Mouse (Mus musculus): ENCODE measurements around the gene Spats2l.

The Spats2l gene

DNA sequence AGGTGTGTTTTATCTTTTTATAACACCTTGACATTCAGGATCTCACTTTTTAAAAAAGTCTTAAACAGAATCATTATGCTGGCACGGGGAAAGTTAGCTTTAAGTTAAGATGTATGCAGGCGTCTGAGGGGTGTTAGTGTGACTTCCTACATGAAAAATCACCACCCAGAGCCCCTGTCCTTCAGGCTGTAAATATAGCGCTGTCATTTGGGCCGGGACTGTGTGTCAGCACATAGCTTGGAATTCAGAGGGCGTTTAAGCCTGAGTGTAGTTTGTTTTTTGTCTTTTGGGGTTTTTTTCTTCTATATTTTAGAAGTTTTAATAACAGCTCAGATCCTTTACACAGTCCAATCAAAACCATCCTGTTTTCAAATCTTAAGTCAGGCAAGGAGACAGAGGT, 115.8 kb downstream of the Spats2l start:
- 55% methylated on average over 5 of the region's 5 CpGs for WGBS

DNA sequence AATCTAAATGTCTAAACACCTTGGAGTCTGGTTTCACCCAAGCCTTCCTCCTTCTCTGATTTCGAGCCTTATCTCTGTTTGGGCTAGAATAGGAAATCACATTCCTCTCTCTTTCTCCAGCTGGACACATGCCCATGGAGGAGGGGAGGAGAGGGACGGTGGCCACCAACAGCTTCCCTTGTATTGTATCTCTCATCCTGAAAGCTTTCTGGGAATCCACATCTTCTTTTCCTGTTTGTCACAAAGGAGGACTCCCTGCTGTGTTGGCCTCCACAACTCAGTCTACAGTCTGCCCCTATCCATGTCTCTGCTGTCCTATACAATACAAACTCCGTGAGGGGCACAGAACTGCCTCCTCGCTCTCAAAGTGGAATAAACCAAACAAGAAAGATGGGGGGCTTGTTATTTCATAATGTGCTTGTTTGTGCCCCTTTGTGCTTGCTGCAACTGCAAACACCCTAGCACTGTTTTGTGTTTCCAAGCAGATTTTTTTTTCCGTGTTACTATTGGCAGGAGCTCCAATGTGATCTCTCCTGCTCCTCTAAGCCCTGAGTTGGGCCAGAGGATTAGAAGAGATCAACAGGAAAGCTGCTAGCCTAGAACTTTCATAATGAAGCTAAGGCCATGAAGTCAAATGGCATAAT, 116.4 kb downstream of the Spats2l start:
- WGBS: 42% methylated on average over 5 of the region's 5 CpGs

DNA sequence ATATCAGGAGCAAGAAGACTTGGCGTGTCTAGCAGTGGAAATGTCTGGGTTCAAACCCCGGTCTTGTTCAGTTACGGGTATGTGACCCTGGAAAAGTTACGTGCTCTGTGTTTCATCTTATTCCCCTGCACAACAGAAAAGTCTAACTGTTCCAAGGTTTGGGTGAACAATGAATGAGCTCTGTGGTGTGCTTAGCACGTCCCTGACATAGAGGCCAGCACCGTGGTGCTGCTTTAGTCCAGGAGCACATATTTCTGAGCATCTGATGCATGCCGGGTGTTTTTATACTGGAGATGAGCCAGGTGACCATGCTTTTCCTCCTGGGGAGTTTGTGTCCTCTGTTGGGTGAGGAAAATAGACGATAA, 116.9 kb downstream of the Spats2l start:
- WGBS: 64% methylated on average over 8 of the region's 8 CpGs

DNA sequence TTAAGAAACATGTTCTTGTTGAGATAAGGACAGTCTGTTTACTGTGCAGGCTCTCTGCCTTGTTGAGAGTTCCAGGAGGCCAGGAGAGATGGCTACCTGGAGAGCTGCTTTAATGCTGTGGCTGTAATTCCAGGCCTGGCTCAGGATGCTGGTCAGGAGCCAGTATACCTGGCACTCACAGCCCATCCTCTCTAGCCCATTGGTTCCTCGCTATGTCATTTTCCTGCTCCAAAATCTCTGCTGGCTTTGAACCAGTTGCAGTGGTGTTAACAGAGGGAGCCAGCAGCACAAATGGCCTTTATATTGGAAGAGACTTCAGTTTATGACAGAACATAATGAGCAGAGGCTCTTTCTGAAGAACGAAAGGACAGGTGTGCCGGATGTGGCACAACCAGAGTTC, 127.5 kb downstream of the Spats2l start:
- WGBS: 73% methylated on average over 3 of the region's 3 CpGs

DNA sequence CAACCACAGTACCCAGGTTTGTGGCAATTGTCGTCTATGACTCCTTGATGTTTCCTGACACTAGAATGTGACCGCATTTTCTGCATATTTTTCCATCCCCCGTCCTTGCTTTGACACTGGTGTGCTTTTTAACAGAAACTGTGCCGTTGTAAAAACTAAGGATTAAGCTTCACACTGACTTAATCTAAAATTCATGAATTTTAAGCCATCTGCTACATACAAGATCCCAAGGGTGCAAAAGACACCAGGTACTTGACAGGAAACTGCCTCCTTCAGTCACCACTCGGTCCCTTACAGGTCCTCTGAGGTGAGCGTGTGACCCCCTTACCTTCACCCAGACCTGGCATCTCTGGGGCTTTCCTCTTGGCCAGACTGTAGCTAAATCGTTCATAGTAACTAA, 129.8 kb downstream of the Spats2l start:
- 58% methylated on average over 7 of the region's 7 CpGs for WGBS

DNA sequence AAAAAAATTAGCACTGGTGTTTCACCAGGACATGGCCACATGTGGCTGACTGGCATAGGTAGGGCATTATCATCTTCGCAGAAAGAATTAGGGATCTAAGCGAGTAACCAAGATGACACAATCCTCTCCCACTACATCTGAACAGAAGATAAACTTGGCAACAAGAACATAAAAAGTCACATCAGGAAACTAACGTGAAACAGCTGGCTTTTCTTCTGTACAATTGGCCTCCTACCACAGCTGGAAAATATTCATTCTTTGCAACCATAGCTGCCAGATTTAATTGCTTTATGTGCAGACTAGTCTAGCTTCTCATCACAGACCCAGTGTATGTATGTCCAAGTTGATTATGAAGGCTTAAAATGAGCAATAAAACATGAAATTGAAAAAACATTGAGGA, 131.9 kb downstream of the Spats2l start:
- WGBS: 79% methylated on average over 3 of the region's 3 CpGs

DNA sequence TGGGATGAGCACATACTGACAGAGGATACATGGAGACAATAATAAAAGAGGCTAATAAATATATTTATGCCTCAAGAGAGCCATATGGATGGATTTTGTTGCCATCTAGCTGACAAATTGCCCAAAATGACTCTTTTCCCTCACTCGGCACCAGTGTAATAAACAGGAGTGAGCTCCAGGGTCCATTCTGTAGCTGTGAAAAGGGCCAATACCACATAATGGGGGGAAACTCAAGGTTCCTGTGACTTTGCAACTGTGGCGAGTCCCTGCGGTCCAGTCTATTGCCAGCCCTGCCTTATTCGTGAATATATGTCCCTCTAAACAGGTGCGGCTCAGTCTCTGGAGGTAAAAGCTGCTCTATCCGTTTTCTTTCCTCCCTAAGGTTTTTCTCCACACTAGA, 137.6 kb downstream of the Spats2l start:
- WGBS: 88% methylated on average over 6 of the region's 6 CpGs

DNA sequence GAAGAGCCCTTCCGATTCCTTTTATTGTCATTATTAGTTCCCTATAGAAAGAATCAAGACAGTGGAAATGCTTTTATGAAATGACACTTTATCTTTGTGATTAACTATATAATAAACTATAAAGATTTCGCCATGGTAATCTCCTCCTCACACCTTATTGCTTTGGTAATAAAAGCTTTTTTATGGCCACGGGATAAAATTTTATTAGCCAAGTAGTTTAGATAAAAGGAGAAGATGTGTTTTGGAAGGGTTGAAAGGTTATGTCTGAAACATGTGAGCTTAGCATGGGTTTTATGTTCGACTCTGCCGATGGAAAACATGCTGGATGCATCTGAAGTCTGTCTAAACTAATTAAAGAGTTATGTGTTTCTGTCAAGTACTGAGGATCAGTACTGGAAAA, 143.4 kb downstream of the Spats2l start:
- 95% methylated on average over 5 of the region's 5 CpGs for WGBS

DNA sequence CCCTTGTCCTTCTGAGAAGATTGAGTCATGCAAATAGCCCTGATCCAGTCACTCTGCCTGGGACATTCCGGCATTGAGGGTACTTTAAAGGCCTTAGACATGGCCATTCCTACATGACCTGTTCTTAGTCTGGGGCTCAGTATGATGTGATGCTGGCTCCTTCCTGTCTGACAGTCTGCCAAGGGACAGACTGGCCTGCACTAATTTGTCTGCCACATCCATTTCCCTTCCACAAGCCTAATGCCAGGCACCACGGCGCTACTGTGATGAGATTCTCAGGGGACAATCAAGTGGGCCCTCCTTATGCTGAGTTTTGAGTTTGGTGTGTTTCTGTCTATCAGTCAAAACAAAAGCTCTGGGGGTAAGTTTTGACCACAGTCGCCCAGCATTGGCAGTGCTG, 144.6 kb downstream of the Spats2l start:
- WGBS: 83% methylated on average over 4 of the region's 4 CpGs

DNA sequence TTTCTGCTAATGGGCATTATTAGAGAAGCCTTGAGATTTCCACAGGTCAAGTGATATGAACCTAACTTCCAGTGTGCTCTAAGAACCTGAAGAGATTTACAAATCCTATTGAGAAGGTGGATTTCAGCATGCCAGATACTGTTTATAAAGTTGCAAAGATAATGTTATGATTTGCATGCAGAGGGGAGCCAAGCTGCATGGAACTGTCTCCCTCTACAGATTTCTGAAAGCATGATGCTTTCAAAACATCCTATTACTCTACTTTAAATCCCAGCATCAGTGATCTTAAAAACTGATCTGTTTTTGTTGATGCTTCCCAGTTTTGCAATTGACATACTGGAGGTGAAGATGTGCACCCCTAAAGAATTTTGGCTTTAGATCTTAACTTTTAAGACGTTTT, 160.3 kb downstream of the Spats2l start:
- 33% methylated on average over 1 of the region's 1 CpGs for WGBS

DNA sequence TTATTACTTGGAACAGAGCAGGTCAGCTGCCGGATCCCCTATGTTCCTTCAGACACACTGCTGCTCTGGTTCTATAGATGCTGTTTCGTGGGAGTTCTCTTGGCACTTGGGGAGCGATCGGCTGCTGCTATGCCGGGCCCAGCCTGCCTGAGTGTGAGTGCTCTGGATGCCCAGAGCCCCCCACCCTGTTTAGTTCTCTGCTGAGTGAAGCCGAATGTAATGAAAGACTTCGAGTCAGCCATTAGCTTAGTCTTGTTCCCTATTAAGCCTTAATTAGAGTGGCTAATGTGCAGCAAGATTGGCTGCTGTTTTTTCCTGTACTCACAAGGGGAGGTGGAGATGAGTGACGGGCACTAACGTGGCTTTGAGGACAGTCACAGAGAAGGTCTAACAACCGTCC, 166.7 kb downstream of the Spats2l start:
- WGBS: 64% methylated on average over 10 of the region's 10 CpGs

DNA sequence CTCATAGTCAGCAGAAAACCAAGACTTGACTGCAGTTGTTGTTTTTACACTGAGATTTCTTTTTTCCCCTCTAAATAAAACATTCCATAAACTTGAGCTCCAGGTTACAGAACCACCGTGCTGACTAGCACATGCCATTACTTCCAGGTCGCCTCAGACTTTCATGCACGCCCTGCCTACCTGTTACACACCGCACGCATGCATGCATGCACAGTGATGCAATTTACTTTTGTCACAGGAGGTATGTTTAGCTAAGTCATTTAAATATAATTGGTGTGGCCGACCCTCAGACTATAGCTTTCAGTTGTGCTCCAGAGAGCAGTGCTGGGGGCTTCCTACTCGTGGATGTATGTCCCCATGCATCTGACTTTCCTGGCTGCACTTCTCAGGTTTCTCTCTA, 167.1 kb downstream of the Spats2l start:
- 76% methylated on average over 7 of the region's 7 CpGs for WGBS

DNA sequence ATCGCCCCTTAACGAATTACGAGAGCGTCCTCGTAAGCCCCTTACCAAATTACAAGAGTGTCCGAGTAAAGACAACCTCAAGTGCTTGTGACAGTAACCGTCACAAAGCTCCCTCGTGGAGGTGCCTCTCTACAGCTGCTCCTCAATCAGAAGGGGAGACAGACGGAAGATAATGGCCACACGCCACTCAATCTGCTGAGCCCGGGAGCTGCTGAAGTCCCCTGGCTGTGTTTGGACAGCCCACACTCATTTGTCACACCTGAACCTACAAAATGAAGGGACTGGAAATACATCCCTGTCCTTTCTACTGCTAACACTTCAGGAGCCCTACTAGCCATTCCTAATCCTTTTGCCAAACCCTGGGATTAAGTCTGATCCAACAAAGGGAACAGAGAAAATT, 167.8 kb downstream of the Spats2l start:
- WGBS: 74% methylated on average over 11 of the region's 11 CpGs

DNA sequence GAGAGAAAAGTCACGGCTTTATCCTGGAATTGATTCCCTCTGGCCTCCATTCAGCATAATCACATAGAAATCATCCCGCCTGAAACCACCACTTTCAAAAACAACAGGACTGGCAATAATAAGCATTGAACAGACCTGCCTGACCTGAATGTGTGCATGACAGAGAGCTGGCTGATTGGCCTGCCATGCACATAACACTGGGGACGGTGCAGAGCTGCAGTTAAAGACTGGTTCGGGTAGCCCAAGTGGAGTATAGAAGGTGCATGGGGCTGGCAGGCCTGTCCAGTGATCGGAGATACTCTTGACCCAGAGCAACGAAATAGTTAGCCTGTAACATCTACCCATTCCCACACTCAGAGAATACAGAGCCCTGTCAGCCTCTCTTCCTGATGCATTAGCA, 168.3 kb downstream of the Spats2l start:
- WGBS: 85% methylated on average over 6 of the region's 6 CpGs

DNA sequence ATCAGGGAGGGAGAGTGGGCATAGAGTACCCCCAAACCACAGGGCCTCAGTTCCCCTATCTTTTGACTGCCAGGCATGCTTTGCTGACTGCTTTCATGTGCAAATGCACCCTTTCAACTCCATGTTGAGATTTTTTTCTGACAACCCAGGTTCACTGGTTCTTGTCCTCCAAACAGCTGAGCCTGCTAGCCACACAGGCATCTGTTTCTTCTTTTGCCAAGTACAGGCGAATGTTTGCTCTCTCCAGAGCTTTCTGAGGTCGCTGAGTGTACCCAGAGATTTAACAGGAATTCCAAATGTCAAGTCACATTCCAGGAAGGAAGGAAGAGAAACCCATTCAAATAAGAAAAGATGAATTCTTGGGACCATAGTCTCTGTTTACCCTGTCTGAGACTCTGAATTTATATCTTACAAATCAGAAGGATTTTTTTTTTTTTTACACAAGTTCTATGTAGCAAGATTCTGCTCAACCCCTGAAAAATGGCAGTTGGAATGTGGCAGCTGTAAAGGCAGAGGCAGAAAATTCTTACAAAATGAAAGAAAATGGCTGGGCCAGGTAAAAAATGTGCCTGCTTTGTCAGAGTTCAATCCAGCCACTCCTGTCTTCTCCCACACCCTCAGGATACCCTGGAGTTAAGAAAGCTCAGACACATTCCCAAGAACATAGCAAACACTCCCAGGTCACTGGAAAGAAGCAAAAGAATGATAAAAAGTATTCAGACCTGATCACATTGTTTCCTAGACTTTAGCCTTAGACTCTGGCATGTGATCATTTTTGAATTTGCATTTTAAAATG, 173.8 kb downstream of the Spats2l start:
- WGBS: 54% methylated on average over 2 of the region's 2 CpGs

DNA sequence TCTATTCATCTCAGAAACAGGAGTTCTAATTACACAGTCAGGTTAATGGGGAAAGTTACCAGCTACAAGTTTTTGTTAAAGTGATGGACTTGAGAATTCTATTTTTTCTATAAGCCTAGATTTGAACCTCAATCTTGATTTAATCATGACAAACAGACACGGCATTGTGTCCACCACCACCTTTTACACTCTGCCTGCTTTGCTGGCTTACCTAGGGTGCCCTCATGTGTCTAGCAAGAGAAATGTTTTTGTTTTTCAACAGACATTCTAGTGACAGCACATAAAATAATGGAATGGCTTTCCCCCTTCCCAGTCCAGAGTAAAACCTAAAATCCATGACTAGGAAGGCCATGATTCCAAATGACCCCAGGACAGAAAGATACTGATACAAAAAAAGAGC, 175.2 kb downstream of the Spats2l start:
- WGBS: 12% methylated on average over 1 of the region's 1 CpGs

DNA sequence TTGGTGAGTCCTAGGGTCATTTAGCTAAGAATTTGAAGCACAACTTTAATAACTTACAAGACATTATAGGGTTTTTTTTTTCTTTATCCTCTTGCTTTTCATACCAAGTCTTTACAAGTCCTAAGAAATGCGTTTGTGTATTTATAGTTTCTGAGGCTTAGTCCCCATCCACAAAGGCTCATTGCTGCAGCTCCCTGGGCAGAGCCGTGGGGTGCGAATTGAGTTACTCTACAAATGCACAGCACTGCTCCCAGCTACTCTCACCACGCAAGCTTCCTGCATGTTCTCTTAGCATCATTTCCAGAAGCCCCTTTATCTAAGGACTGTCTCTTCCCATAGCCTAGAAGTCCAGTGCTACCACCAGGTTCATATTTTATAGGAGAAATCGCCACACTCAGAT, 175.8 kb downstream of the Spats2l start:
- 72% methylated on average over 5 of the region's 5 CpGs for WGBS

DNA sequence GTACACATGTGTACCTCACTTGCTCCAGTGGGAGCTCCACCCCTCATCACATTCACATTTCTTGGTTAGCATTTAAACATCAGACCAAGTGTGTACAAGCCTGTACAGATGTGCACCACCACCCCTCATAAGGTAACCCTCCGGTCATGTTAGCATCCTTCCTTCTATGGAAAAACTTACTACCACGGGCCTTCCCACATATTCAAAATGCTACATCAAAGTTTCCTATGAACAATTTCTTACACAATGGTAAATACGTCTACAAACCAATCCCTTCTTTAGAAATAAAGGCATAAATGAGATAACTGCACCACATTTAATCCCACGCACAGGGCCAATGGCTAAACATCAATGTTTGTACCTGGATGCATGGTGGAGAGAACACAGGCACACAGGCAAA, 178.5 kb downstream of the Spats2l start:
- WGBS: 98% methylated on average over 4 of the region's 4 CpGs

DNA sequence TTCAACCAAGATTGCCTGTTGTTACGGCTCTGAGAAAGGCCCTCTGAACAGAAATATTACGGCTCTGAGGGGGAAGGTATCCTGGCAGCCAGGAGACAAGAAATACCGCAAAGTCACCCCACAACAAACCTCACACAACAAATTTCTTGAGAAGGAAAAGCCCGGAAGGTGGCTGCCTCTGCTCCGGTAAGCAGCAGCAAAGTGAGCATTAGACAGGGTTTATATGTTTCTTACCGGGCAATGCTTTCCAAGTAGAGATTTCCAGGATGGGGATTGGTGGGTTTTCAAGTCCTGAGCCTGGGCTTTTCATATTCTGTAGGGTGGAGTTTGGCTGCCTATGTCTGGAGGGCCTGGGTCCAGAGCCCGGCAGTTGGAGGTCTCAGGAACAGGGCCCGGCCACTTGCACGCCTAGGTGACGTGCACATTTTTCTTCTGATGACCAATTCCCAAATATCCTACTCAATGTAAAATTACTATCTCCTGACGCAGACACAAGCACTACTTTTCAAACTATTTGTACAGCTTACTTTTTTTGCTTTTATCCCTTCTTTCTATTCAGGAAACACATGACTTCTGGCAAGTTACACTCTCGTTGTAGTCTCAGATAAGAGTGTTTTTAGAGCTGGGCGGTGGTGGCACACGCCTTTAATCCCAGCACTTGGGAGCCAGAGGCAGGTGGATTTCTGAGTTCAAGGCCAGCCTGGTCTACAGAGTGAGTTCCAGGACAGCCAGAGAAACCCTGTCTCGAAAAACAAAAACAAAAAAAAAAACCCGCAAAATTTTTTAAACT, 179.8 kb downstream of the Spats2l start:
- WGBS: 88% methylated on average over 16 of the region's 16 CpGs

DNA sequence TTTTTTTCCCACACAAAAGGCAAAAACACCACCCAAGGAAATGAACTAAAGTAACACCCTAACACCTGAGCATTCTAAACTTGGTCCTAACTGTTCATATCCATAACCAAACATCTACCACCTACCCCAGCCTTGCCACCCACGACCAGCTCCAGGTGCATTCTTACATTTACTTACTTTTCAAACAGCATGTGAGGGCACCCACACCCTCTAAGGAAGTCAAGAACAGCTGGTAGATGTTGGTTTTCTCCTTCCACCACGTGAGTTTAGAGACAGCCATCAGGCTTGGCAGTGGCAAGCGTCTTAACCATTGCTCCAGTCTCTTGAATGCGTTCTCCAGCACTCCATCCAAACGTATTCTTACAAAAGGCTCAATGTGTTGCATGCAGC, 180.4 kb downstream of the Spats2l start:
- 79% methylated on average over 5 of the region's 5 CpGs for WGBS

DNA sequence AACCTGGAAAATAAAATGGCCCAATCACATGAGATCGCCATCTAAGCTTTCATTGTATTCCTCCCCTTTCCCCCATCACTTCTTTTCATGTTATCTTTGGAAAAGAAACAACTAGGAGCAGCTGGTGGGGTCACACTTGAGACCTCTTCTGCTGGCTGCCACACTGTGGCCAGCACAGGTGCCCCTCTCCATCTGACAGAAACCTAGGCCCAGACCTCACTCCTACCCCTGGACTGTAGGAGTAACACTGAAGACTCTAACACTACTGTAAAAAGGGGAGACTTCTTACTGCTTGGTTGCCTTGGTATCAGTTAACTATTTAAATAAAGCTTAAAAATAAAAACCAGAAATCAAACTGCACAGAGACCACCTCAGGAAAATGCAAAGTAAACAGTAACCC, 181.8 kb downstream of the Spats2l start:
- WGBS: 89% methylated on average over 1 of the region's 1 CpGs

DNA sequence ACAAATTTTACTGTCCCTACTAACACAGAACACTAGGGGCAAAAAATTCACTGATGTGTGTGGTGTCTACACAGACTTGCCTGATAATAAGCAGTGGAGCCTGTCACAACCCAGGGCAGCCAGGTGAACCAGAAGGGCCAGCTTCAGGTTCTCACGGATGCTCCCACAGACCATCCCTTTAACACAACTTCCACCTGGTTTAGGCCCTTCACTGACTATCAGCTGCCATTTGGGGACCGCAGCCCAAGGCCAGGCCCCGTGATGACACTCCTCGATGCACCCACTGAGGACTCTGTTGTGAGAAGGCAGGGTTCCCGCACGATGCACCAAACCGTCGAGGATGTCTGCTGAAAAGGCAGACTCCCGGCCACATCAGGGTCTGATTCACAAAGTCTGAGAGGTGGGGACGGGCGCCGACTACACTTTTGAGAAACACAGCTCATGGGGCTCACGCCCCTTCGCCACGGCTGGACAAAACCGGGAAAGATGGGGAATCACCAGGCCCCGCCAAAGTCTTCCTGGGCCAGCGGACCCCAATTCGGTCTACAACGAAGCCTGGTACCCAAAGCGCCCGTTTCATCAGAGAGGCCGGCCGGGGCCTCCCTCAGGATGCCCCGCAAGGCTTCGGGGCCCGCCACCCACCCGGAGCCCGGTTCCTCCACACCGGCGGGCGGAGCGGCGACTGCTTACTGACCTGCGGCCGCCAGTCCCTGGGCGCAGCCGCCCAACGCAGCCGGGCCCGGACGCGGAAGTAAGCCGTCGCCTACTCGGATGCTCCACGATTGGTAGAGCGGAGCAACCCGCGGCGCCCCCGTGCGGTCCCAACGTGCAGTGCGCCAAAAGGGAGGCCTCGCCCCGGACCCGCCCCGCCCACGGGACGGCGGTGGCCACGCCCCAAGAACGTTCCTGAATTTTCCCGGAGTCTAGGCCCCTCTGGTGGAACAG, 195.6 kb downstream of the Spats2l start:
- WGBS: 1% methylated on average over 65 of the region's 65 CpGs

All from cerebral cortex, adult 2 months (tissue).